Mouse (Mus musculus) brain, embryonic 14.5 days (tissue): ENCODE results near the gene Gas2.

Experiments used
- CTCF ChIP-seq: fragments of 200-500 bp; IDR thresholded peaks from 2 replicates; pipeline ENCODE4 v1.5.1; 2012; ENCODE audit warnings: inconsistent platforms, mild to moderate bottlenecking, moderate library complexity, borderline replicate concordance; ENCODE audit not compliant: insufficient read depth, insufficient read length; ENCODE audit errors: extremely low read depth
- POLR2A ChIP-seq: fragments of 200-500 bp; IDR thresholded peaks from 2 replicates; pipeline ENCODE4 v1.6.1; 2012; ENCODE audit warnings: mild to moderate bottlenecking, inconsistent platforms, borderline replicate concordance; ENCODE audit not compliant: poor library complexity, insufficient read depth, insufficient read length, severe bottlenecking; ENCODE audit errors: extremely low read depth

- TF ChIP-seq CTCF (no peak), POLR2A (no peak)
Observed at GRCm38 (mm10) chr7:51894939-51895338, 33.1 kb downstream of the Gas2 start.
